Mouse (Mus musculus) CH12.LX (cell line): Measurements from ENCODE around the gene Net1.

ENCODE experiments used
- CTCF ChIP-seq, 2 experiments: IDR thresholded peaks in 1 of 2; conservative IDR thresholded peaks in 1 of 2; 2 replicates each; pipeline ENCODE4 v1.5.1; 2011 to 2012; ENCODE audit warnings: low read depth in 2 of 2, low read length in 2 of 2, improper control_type of control experiment in 1 of 2, inconsistent platforms in 1 of 2, mild to moderate bottlenecking in 1 of 2, moderate library complexity in 1 of 2
- ELF1 ChIP-seq: IDR thresholded peaks from 2 replicates; pipeline ENCODE4 v1.6.1; 2014; ENCODE audit warnings: low read depth, mild to moderate bottlenecking, inconsistent platforms, low read length, improper control_type of control experiment
- EP300 ChIP-seq: IDR thresholded peaks from 2 replicates; pipeline ENCODE4 v1.6.1; 2011; ENCODE audit warnings: low read length, improper control_type of control experiment
- ETS1 ChIP-seq: conservative IDR thresholded peaks from 2 replicates; pipeline ENCODE4 v1.6.1; 2012; ENCODE audit warnings: low read depth, mild to moderate bottlenecking, inconsistent platforms, low read length, improper control_type of control experiment, moderate library complexity
- GABPA ChIP-seq: IDR thresholded peaks from 2 replicates; pipeline ENCODE4 v1.6.1; 2012; ENCODE audit warnings: low read depth, low read length, improper control_type of control experiment, inconsistent platforms; ENCODE audit not compliant: insufficient replicate concordance
- JUND ChIP-seq: conservative IDR thresholded peaks from 2 replicates; pipeline ENCODE4 v1.6.1; 2011; ENCODE audit warnings: low read depth, low read length, improper control_type of control experiment
- MAFK ChIP-seq: IDR thresholded peaks from 2 replicates; pipeline ENCODE4 v1.6.1; 2011; ENCODE audit warnings: low read length, improper control_type of control experiment; ENCODE audit not compliant: insufficient replicate concordance
- POLR2A ChIP-seq: IDR thresholded peaks from 2 replicates; pipeline ENCODE4 v1.6.1; 2011; ENCODE audit warnings: low read depth, mild to moderate bottlenecking, improper control_type of control experiment, low read length
- RCOR1 ChIP-seq: conservative IDR thresholded peaks from 2 replicates; pipeline ENCODE4 v1.6.1; 2012; ENCODE audit warnings: low read depth, mild to moderate bottlenecking, inconsistent platforms, low read length, improper control_type of control experiment
- TCF12 ChIP-seq: IDR thresholded peaks from 2 replicates; pipeline ENCODE4 v1.6.1; 2014; ENCODE audit warnings: low read depth, mild to moderate bottlenecking, inconsistent platforms, low read length, improper control_type of control experiment
- ZC3H11A ChIP-seq: IDR thresholded peaks from 2 replicates; pipeline ENCODE4 v1.6.1; 2012; ENCODE audit warnings: low read depth, mild to moderate bottlenecking, inconsistent platforms, low read length, improper control_type of control experiment
- ZKSCAN1 ChIP-seq: IDR thresholded peaks from 2 replicates; pipeline ENCODE4 v1.6.1; 2012; ENCODE audit warnings: low read depth, inconsistent platforms, low read length, improper control_type of control experiment, borderline replicate concordance
- ZNF384 ChIP-seq: IDR thresholded peaks from 2 replicates; pipeline ENCODE4 v1.6.1; 2012; ENCODE audit warnings: low read depth, low read length, improper control_type of control experiment, inconsistent platforms

DNA sequence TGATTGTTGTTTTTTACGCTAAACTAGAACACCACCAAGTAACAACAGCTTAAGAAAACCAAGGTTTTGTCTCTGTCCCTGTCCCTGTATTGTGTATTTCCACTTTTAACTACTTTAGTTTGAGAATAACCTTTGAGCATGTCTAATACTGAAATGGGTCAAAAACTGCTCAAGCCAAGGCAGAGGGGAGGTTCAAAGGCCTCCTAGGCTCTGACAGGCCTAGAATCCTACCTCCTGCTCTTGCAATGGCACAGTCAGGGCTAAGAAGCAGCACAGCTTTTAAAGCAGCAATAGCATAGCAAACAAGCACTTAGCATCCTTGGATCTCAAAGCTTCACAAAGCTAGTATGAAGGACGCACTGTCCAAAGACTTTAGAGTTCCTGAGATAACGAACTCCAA lies 28.9 kb downstream of the Net1 start:
- TF ChIP-seq POLR2A (no peak), ZNF384 (no peak), EP300 (no peak), GABPA (no peak), RCOR1 (no peak), TCF12 (no peak), ZC3H11A (no peak), ELF1 (no peak), CTCF (conservative IDR thresholded peaks at IDR 0.05 in 1 of 2, IDR thresholded peaks at IDR 0.05 in 1 of 2; ENCODE audit: low read depth in 2 of 2, low read length in 2 of 2) (no peak), ZKSCAN1 (no peak), ETS1 (no peak), JUND (no peak), MAFK (no peak)
